Mouse (Mus musculus): Measurements from ENCODE around the gene Fam169a. TPM values are rescaled to one million over a fixed set of nuclear protein-coding genes. Genes with fewer than 3 reads are reported as not detected.
"Not testable (repeated sequence)": the region's sequence is repeated elsewhere in the genome, so short reads cannot be mapped to it uniquely, and the experiment has no call there.

Gene Fam169a
- polyA plus RNA-seq, 1 experiment from 2014 or later: 15.1 TPM

DNA sequence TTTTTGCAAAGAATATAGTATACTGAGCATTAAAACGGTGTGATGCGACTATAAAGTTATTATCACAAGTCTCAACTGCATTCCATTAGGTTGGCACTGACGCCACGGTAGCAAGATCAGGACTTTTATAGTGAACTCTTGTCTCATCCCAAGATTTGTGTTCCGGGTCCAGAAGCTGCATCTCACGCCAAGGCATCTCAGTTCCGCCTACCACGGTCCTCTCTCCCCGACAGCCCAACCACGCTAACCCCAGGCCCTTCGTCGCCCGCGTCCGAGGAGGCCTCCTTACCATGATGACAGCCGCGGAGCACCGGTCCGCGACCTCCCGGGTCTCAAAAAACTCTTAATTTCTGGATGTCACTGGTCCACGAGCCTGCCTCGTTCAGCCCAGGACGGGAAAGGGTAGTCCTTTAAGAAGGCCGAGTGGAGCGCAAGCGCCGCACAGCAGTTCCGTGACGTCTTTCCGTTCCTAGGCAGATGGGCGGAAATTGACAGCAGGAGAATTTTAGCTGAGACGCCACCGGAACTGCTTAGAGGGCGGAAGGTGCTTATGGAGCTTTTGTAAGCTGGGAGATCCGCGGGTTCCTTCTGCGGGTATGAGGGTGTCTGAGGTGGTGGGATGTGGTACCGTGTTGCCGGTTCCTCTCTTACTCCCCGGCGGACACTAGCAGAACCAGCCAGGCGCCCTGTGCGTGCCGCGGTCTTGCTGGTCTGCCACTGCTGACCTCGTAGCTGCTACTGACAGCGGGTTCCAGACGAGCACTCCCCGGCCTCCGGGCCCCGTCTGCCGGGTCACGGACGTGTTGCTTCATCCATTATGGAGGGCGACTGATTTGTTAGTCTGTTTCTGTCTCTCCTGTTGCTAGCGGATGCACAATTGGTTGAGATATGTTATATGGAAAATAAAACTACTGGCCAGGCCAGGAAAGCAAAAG lies 70.6 kb downstream of the Fam169a start, which contains the start of the genes Gfm2 and Nsa2:
Gfm2 (plus strand) TSS at position 472 of the 935 bp plus-strand sequence.
Nsa2 (minus strand) TSS at position 472 of the 935 bp plus-strand sequence.
- peaks cover 20% of the 10 kb centered on the region for H3K36me3 ChIP-seq
- no peaks in the 10 kb centered on the region for H3K27me3 ChIP-seq
- peak within 1 kb of the TSS; percentile 92 for H3K27ac ChIP-seq (replicated peaks)
- under 1% methylated on average over 57 of the region's 57 CpGs for WGBS
- peaks cover 14% of the 10 kb centered on the region for H3K4me1 ChIP-seq
- peak within 1 kb of the TSS; percentile 74 for H3K4me3 ChIP-seq
- H3K9ac ChIP-seq (replicated peaks): peak within 1 kb of the TSS; percentile 84
- H3K9me3 ChIP-seq: no peaks in the 10 kb centered on the region
- ATAC-seq (replicated peaks): peak; percentile 99
- H3K4me2 ChIP-seq (replicated peaks): peak within 1 kb of the TSS; percentile 57

DNA sequence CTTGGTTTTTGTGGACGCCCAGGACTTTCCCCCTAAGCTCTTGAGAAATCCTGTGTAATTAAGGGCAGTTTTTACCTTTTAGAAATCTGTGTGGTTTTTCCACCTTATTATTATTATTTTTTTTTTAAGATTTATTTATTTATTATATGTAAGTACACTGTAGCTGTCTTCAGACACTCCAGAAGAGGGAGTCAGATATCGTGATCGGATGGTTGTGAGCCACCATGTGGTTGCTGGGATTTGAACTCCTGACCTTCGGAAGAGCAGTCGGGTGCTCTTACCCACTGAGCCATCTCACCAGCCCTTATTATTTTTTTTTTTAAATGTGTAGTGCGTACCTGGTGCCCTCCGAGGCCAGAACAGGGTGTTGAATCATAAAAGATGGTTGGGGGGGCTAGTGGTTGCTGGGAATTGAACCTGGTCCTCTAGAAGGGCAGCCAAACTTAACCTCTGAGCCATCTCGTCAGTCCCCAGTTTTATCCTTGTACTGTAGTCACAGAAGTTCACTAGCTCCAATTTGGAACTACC lies 71.4 kb downstream of the Fam169a start:
- not testable (repeated sequence) for H3K27me3 ChIP-seq, H3K9me3 ChIP-seq
- peaks cover 20% of the 10 kb centered on the region for H3K36me3 ChIP-seq
- peak overlapping the region; percentile 84 for H3K9ac ChIP-seq (replicated peaks)
- H3K27ac ChIP-seq (replicated peaks): peak overlapping the region; percentile 92
- H3K4me3 ChIP-seq: peak overlapping the region; percentile 74
- peaks cover 14% of the 10 kb centered on the region for H3K4me1 ChIP-seq
- peak overlapping the region; percentile 50 for H3K4me2 ChIP-seq (replicated peaks)
- WGBS: 38% methylated on average over 8 of the region's 8 CpGs
- ATAC-seq (replicated peaks): peak; percentile 15; the same call in 1 of the 2 replicates

DNA sequence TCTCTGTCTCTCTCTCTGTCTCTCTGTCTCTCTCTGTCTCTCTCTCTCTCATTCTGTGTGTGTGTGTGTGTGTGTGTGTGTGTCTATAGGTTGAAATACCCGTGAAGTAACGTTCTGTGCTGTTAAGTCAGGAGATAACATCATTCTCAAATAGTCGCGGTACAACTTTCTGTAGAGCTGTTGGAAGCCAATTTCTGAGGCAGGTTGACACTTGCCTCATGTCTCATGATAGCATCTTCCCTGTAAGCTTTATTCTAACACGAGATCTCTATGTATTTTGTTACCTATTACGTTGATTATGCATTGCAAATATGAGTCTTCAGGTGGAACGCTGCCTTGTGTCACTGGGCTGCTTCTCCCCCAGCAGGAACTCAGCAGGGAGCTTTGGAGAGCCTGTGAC lies 75.2 kb downstream of the Fam169a start:
- no peaks in the 10 kb centered on the region for H3K27me3 ChIP-seq
- H3K4me1 ChIP-seq: peaks cover 9% of the 10 kb centered on the region
- H3K36me3 ChIP-seq: peaks cover 25% of the 10 kb centered on the region
- no peak for ATAC-seq (replicated peaks)
- H3K9me3 ChIP-seq: no peaks in the 10 kb centered on the region
- no peak overlapping the region for H3K9ac ChIP-seq (replicated peaks)
- 93% methylated on average over 7 of the region's 7 CpGs for WGBS
- H3K27ac ChIP-seq (replicated peaks): no peak overlapping the region
- no peak overlapping the region for H3K4me2 ChIP-seq (replicated peaks)
- H3K4me3 ChIP-seq: no peak overlapping the region

DNA sequence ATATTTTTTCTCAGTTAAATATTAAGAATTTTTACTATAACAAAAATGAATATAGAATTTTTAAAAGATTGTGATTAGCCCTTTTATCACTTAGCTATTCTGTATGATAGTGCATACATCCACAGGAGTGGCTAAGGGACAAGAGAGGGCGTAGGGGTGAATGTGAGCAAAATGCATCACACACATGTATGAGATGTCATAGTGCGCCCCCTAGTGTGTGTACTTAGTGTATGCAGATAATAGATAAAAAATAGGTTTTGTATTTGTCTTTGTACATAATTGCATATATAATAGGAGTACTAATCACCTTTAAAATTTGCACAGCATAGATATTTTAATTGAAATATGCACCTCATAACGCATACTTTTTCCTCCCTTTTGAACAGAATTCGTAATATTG lies 78.7 kb downstream of the Fam169a start:
- no peak overlapping the region for H3K4me3 ChIP-seq
- H3K9me3 ChIP-seq: no peaks in the 10 kb centered on the region
- no peak for ATAC-seq (replicated peaks)
- H3K9ac ChIP-seq (replicated peaks): no peak overlapping the region
- H3K36me3 ChIP-seq: peaks cover 50% of the 10 kb centered on the region
- H3K27me3 ChIP-seq: no peaks in the 10 kb centered on the region
- H3K27ac ChIP-seq (replicated peaks): no peak overlapping the region
- H3K4me2 ChIP-seq (replicated peaks): no peak overlapping the region
- WGBS: 60% methylated on average over 4 of the region's 4 CpGs
- no peaks in the 10 kb centered on the region for H3K4me1 ChIP-seq

DNA sequence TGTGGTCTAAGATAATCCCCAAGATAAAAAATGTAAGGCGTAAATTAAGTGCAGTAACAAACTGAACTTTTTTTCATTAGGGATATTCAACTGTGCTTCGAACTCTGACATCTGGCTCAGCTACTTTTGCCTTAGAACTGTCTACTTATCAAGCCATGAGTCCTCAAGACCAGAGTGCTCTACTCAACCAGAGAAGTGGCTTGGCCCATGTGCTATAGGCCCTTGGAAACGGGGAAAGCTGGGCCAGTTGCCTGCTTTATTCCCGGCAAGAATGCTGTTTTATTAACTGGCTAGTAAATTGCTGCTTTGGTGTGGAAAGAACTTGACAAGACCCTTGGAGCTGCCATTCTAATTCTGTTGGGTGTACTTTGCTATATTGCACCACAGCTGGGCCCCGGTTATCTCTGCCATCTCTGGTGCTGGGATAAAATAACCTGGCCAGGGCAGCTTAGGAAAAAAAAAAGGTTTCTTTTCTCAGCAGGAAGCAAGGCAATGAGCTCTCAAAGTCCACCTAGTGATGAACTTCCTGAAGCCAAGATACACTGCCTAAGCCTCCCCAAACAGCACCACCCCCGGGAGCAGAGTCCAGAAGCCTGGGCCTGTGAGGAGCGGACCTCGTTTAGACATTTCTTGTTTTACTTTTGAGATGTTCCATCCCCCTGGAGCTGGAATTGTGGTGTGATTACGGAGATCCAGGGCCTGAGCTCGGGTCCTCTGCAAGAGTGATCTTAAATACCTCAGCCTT lies 108.6 kb downstream of the Fam169a start:
- no peak overlapping the region for H3K9ac ChIP-seq (replicated peaks)

DNA sequence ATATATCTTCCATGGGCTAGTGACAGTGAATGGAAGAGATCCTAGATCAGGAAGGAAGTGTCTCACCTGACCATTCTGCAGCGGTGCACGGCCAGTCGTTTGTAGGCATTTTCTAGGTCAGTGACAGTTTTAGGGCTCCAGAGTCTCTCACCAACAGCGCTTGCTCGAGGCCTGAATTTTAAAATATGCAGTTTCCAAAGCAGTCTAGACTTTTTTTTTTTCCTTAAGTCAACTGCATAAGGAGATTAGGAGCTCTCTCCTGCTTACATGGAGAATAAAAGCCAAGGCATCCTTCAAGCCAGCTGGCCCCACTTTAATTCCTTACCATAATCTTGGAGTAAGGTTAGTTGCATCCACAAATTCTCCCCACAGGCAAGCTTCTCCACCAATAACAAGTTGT lies 109.6 kb downstream of the Fam169a start:
- peaks cover 49% of the 10 kb centered on the region for H3K36me3 ChIP-seq
- H3K9ac ChIP-seq (replicated peaks): no peak overlapping the region

More for the DNA sequence above, 108.6 kb downstream of the Fam169a start:
- H3K27me3 ChIP-seq: no peaks in the 10 kb centered on the region
- 85% methylated on average over 10 of the region's 10 CpGs for WGBS
- no peaks in the 10 kb centered on the region for H3K9me3 ChIP-seq
- H3K27ac ChIP-seq (replicated peaks): no peak overlapping the region
- H3K4me2 ChIP-seq (replicated peaks): no peak overlapping the region
- no peak overlapping the region for H3K4me3 ChIP-seq
- peaks cover 11% of the 10 kb centered on the region for H3K4me1 ChIP-seq
- peaks cover 55% of the 10 kb centered on the region for H3K36me3 ChIP-seq
- no peak for ATAC-seq (replicated peaks)

DNA sequence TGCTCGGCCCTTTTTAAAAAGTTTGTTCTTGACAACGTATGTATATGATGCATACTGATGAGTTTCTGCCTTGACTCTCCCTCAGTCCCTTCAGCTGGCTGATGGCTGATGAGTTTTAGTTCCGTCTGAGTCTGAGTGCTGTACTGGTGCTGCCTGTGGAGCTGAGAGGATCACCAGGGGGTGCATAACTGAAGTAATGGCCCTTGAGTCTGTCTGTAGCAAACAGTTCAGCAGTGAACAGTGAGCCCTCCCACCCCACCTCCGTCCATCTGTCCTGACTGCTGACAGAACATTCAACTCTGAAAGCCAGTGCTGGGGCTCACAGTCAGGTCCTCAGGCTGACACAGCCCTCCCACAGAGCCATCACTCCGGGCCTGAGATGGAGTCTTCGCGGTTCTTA lies 111.9 kb downstream of the Fam169a start:
- Histone ChIP-seq H3K4me3 (no peak overlapping the region), H3K27me3 (no peaks in the 10 kb centered on the region), H3K27ac (replicated peaks) (no peak overlapping the region), H3K36me3 (peaks cover 31% of the 10 kb centered on the region), H3K4me1 (peaks cover 15% of the 10 kb centered on the region), H3K9me3 (no peaks in the 10 kb centered on the region), H3K9ac (replicated peaks) (no peak overlapping the region), H3K4me2 (replicated peaks) (no peak overlapping the region)
- WGBS: 72% methylated on average over 7 of the region's 7 CpGs
- ATAC-seq (replicated peaks): no peak

More for the DNA sequence above, 109.6 kb downstream of the Fam169a start:
- no peak for ATAC-seq (replicated peaks)
- H3K27me3 ChIP-seq: no peaks in the 10 kb centered on the region
- H3K27ac ChIP-seq (replicated peaks): no peak overlapping the region
- H3K4me2 ChIP-seq (replicated peaks): no peak overlapping the region
- H3K9me3 ChIP-seq: no peaks in the 10 kb centered on the region
- H3K4me1 ChIP-seq: peaks cover 15% of the 10 kb centered on the region
- H3K4me3 ChIP-seq: no peak overlapping the region
- WGBS: 83% methylated on average over 5 of the region's 5 CpGs

DNA sequence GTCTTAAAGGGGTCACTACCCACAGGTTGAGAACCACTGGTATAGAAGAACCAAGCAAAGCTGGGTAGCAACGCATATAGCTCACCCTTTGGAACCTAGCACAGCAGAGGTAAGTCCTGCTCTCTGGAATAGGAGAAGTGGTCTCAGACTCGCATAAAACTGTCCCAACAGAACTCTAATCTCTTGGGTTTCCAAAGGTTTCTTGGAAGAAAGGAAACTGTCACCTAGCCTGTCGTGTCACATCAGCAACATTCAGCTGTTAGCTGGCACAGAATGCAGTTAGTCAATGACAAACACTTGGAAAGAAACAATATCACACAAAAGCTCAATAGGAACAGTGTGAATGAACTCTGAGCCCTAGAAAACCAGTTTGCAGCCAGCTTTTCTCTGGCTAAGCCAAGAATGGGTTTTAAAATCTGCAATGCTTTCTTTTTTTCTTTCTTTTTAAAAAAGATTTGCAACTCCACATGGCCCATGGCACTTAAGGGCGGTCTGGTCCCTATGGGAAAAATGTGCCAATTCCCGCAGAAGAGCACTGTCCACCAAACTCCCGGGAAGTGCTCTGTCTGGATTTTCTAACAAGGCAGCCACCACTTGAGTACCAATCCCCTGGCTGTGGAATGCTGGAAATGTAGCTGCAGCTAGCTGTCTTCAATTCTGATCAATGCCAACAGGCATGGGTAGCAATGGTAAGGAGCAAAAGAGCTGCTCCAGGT lies 113.2 kb downstream of the Fam169a start:
- 31% methylated on average over 6 of the region's 6 CpGs for WGBS

More for the DNA sequence above, 113.2 kb downstream of the Fam169a start:
- Histone ChIP-seq H3K4me2 (replicated peaks) (no peak overlapping the region), H3K4me3 (no peak overlapping the region), H3K9me3 (no peaks in the 10 kb centered on the region), H3K9ac (replicated peaks) (no peak overlapping the region), H3K4me1 (peaks cover 15% of the 10 kb centered on the region), H3K36me3 (peaks cover 19% of the 10 kb centered on the region), H3K27me3 (no peaks in the 10 kb centered on the region), H3K27ac (replicated peaks) (peak overlapping the region; percentile 52; the same call in 1 of the 2 replicates)
- ATAC-seq (replicated peaks): peak; percentile 67; the same call in 1 of the 2 replicates

Other genes starting within 250 kb of the Fam169a start
- 0.09 TPM in 1 of 2 replicates, not detected in the other for gene Gcnt4, start 142.6 kb upstream of the Fam169a start, polyA plus RNA-seq (2015; fragmentation: Nextera tagmentation; extraction: Ambion mirVana)
- not detected in 2 replicates for gene 1700029F12Rik, start 32.9 kb upstream of the Fam169a start, polyA plus RNA-seq (2015; fragmentation: Nextera tagmentation; extraction: Ambion mirVana)
- gene Gm6169, start 32.0 kb downstream of the Fam169a start, polyA plus RNA-seq (2015; fragmentation: Nextera tagmentation; extraction: Ambion mirVana): 0.92 and 1.5 TPM in 2 replicates
- gene Gfm2, start 70.7 kb downstream of the Fam169a start, polyA plus RNA-seq (2015; fragmentation: Nextera tagmentation; extraction: Ambion mirVana): 32.0 and 34.8 TPM in 2 replicates
- gene Nsa2, start 70.7 kb downstream of the Fam169a start, polyA plus RNA-seq (2015; fragmentation: Nextera tagmentation; extraction: Ambion mirVana): 41.8 and 42.4 TPM in 2 replicates
- 27.5 and 34.8 TPM in 2 replicates for gene Hexb, start 131.1 kb downstream of the Fam169a start, polyA plus RNA-seq (2015; fragmentation: Nextera tagmentation; extraction: Ambion mirVana)
- 82.4 and 103 TPM in 2 replicates for gene Enc1, start 173.8 kb downstream of the Fam169a start, polyA plus RNA-seq (2015; fragmentation: Nextera tagmentation; extraction: Ambion mirVana)

Data from forebrain, embryonic 15.5 days (tissue).